Mouse (Mus musculus) naive thymus-derived CD4-positive, alpha-beta T cell, adult 2 months (primary cell): ENCODE results near the gene Xrcc1.

Experiments used
- DNase-seq: peaks from one replicate; pipeline ENCODE4 v3.0.0-alpha.2; 2011; ENCODE audit warnings: low read depth

Xrcc1 gene

DNA sequence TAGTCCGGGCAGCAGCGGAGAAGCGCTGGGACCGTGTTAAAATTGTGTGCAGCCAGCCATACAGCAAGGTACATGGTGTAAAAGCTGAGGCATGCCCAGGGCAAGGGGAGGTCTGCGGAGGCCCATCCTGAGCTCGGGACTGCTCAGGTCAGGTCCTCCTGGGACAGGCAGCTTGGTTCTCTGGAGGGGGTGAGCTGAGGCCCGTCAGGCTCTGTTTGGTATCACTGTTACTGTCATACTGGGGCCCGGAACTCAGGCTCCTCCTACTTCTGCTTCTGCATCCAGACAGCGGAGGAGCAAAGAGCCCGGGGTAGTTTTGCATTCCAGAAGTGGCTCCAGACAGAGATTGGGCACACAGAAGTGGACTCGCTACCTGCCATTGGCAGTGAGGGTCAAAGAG lies 19.5 kb downstream of the Xrcc1 start:
- no peak for DNase-seq

DNA sequence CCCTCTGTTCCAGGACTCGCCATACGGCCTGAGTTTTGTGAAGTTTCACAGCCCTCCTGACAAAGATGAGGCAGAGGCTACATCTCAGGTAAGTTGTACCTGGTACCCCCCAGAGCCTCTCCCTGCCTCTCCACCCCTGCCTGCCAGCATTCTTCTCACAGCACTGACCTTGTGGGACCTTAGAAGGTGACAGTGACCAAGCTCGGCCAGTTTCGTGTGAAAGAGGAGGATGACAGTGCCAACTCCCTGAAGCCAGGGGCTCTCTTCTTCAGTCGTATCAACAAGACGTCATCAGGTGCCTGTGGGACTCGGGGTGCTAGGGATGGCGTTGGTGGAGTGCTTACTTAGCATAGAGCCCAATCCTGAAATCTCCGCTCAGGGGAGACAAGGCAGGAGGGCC lies 20.1 kb downstream of the Xrcc1 start:
- DNase-seq, result no peak

DNA sequence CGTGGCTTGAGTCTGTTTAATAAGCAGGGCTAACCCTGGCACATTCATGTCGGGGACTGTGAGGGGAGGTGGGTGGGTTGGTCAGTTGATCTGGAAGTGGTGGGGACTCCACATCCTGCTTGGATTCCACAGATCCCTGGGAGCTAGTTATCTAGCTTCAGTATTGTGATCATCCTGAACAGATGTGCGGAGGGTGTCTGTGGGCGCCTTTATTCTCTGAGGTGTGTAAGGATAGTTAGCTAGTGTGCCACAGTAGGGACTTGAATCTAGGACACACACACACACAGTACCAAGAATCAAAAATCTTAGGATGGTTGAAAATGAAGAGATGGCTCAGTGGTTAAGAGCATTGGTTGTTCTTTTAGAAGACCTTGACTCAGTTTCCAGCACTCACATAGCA lies 22.4 kb downstream of the Xrcc1 start:
- no peak for DNase-seq

GRCm38 (mm10) chr7:24571071-24571470 lies 25.0 kb downstream of the Xrcc1 start:
- no peak for DNase-seq

DNA sequence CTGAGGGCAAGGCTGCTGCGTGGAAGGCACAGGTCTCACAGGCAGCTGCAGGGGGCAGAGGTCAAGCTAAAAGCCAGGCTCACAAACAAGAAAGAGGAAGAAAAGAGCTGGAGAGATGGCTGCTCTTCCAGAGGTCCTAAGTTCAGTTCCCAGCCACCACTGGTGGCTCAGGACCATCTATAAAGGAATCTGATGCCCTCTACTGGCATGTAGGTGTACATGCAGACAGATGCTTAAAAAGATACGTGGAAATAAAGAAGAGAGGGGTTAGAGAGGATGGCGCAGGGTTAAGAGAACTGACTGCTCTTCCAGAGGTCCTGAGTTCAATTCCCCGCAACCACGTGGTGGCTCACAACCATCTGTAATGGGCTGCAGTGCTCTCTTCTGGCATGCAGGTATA lies 26.4 kb downstream of the Xrcc1 start:
- DNase-seq, result no peak

GRCm38 (mm10) chr7:24574224-24574796 lies 28.2 kb downstream of the Xrcc1 start:
- DNase-seq, result no peak

GRCm38 (mm10) chr7:24577811-24578210 lies 31.7 kb downstream of the Xrcc1 start:
- no peak for DNase-seq

- no peak for DNase-seq
These were observed 38.8 kb downstream of the Xrcc1 start for GRCm38 (mm10) chr7:24584876-24585275.

DNA sequence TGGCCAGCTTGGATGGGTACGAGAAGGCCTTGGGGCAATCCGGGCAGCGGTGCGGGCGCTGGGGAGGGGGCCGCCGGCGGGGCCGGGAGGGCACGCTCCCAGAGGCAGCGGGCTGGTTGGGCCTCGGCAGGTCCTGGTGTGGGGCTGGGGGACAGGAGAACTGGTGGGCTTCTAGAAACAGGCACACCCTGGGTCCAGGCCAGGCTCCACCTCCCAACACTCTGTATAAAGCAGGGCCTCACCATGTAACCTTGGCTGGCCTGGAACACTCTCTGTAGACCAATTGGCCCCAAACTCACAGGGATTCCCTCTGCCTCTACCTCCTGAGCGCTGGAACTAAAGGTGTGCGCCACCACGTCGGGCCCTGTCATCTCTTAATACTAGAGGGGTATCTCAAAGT lies 39.9 kb downstream of the Xrcc1 start:
- no peak for DNase-seq

DNA sequence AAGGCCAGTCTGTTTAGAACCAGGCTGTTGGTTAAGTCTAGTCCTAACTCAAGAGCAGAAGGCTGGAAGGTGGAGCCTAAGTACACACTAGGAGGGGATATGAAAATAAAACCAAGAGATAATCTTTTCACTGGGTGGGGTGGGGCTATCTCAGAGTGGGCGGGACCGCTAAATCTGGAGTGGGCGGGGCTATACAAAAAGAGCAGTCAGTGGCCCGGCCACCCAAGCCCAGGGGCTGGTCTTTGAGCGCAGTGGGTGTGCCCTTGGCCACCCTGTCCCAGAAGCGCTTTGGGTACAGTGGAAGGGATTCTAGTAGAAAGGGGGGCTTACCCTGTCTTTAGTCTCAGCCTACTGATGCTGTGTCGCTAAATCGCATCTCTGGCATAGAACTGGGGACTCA lies 40.7 kb downstream of the Xrcc1 start:
- DNase-seq, result no peak

DNA sequence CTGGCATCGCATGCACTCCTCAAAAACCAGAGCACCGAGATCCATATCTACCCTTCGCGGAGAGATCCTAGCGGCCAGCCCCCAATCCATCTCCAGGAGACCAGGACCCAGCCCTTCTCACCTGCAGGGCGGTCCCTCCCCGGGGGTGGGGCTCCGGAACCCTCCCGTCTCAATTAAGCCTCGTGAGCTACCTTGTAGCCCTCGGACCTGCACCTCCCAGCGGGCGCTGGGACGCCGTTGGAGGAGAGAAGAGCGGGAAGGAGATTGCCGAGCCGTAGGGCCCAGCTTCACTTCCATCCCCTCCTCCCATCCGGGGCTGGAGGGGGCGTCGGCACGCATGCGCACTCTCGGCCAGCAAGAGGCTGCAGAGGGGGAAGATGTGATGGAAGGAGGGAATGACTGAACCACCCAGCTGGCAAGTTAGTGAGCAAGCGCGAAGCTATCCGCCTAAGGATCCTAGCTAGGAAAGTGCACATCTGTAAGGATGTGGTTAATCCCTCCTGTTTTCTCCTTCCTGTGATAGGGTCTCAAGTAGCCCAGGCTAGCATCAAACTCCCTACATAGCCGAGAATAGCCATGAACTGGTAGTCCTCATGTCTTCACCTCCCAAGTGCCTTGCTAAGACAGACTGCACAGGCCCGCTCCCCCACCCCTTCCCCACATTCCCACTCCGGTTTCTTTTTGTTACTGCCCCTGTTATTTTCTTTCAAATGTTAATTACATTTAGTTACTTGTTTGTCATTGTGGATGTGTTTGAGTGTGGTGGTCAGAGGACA lies 41.4 kb downstream of the Xrcc1 start, which contains the start of the genes Ethe1 and Zfp575:
TSS of gene Ethe1 (plus strand) at position 214 of the 776 bp plus-strand sequence.
TSS of gene Zfp575 (minus strand) at position 312 of the 776 bp plus-strand sequence.
- DNase-seq, result no peak

- peak; percentile 48 for DNase-seq
These were observed 42.2 kb downstream of the Xrcc1 start for GRCm38 (mm10) chr7:24588336-24588735.

DNA sequence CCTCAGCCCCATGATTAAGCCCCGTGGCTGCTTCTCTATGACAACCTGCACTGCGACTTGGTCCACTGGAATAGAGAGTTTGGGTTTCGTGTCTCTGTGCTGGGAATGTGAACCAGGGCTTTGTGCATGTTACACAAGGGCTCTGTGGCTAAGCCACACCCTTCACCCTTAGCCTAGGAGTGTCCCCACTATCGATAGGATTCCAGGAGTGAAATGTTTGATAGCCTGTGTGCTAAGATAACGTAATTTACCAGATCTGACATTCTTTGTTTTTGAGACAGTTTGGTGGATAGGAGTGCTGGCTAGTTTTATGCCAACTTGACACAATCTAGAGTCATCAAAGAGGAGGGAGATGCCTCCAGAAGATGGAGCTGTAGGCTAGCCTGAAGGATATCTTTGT lies 45.6 kb downstream of the Xrcc1 start:
- DNase-seq, result no peak

GRCm38 (mm10) chr7:24592163-24592562 lies 46.1 kb downstream of the Xrcc1 start:
- DNase-seq, result no peak

DNA sequence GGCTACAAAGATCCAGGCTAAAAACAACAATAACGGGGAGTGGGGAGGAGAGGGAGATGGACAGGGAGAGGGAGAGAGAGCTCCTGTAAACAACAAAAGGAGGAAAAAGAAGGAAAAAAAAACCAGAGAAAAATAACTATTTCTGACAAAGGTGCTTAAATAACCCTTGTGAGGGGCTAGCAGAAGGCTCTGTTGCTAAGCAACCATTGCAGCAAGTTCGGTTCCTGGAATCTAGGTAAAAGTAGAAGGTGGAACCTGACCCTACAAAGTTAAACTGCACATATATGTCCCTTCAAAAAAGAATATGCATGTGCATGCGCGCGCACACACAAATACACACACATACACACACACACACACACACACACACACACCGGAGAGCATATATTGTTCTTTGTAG lies 46.7 kb downstream of the Xrcc1 start:
- DNase-seq, result no peak

- peak; percentile 78 for DNase-seq
These were observed 47.7 kb downstream of the Xrcc1 start for GRCm38 (mm10) chr7:24593621-24594308.

DNA sequence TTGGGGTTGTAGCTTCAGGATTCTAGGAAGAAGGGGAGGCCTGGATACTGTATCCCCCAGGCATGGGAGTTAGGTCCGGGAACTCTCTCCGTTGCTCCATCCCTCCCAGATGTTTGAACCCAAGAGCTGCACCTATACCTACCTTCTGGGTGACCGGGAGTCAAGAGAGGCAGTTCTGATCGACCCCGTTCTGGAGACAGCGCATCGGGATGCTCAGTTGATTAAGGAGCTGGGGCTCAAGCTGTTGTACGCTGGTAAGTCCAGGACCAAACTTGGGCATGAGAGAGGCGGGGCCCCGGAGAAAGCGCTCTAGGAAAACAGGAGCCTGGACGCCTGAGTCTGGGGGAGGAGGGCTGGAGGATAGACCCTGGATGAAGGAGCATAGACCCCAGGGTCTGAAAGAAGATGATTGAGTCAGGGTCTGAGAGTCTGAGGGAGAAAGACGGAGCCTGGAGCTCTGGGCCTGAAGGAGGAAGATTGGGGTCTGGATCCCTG lies 48.3 kb downstream of the Xrcc1 start:
- no peak for DNase-seq

DNA sequence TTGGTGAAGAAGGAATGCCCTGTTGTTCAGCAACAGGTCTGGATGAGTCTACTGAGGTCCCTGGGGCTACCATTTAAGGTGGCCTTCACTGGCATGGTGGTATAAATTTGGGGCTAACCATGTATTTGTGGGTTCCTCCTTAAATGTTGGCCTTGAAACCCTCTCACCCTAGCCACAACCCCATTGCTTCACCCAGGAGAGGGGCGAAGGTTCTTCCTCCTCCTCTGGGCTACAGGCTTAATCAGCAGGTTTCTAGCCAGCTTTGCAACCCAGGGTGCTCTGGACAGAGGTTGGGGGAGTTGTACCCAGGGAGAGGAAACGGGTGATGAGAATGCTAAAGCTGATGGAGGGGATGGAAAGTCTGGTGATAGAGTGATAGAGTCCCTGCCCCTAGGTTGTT lies 49.4 kb downstream of the Xrcc1 start:
- no peak for DNase-seq

GRCm38 (mm10) chr7:24598121-24598520 lies 52.0 kb downstream of the Xrcc1 start:
- no peak for DNase-seq

GRCm38 (mm10) chr7:24599211-24600067 lies 53.4 kb downstream of the Xrcc1 start:
- peak; percentile 42 for DNase-seq

- peak; percentile 95 for DNase-seq
These were observed 55.0 kb downstream of the Xrcc1 start for GRCm38 (mm10) chr7:24600941-24601597.
